Mouse (Mus musculus) hematopoietic stem cell, adult 5-6 weeks (primary cell): ENCODE data around the gene Disc1. TPM values are rescaled to one million over a fixed set of nuclear protein-coding genes. Genes with fewer than 3 reads are reported as not detected.

Experiments
- ATAC-seq, 2 experiments: fragments of 125-278 bp in 1 of 2; replicated peaks in 1 of 2; 2 replicates each; pipeline ENCODE4 v1.8.0; 2016 to 2017; ENCODE audit warnings: inconsistent platforms in 2 of 2, mild to moderate bottlenecking in 2 of 2, moderate number of reproducible peaks in 2 of 2, low read depth in 1 of 2, moderate TSS enrichment in 1 of 2; ENCODE audit not compliant: low FRiP score in 2 of 2, poor library complexity in 2 of 2, severe bottlenecking in 2 of 2, insufficient read depth in 1 of 2, low TSS enrichment in 1 of 2
- total RNA-seq: library from RNA; stranded (forward); fragments of 172-1452, 232-1000 nt; gene quantifications from 2 replicates; pipeline ENCODE4 v1.2.3, GENCODE M21; 2017

Gene Disc1
- total RNA-seq, 1 experiment from 2014 or later, result 4.4 TPM

- ATAC-seq, result no peak
Observed at GRCm38 (mm10) chr8:125258806-125259500, 205.0 kb downstream of the Disc1 start.

GRCm38 (mm10) chr8:125268181-125268705, 214.2 kb downstream of the Disc1 start:
- no peak for ATAC-seq

GRCm38 (mm10) chr8:125270292-125270691, 216.3 kb downstream of the Disc1 start:
- ATAC-seq, result no peak

GRCm38 (mm10) chr8:125271357-125271756, 217.4 kb downstream of the Disc1 start:
- no peak for ATAC-seq

GRCm38 (mm10) chr8:125272089-125272866, 218.3 kb downstream of the Disc1 start:
- ATAC-seq, result no peak

GRCm38 (mm10) chr8:125277071-125277682, 223.2 kb downstream of the Disc1 start:
- no peak for ATAC-seq

GRCm38 (mm10) chr8:125279156-125279555, 225.2 kb downstream of the Disc1 start:
- ATAC-seq, result no peak

GRCm38 (mm10) chr8:125279892-125280291, 225.9 kb downstream of the Disc1 start:
- no peak for ATAC-seq

- no peak for ATAC-seq
Observed at GRCm38 (mm10) chr8:125282531-125282930, 228.5 kb downstream of the Disc1 start.

- ATAC-seq, result no peak
Observed at GRCm38 (mm10) chr8:125283542-125283941, 229.5 kb downstream of the Disc1 start.

- no peak for ATAC-seq
Observed at GRCm38 (mm10) chr8:125284875-125285274, 230.9 kb downstream of the Disc1 start.

- no peak for ATAC-seq
Observed at GRCm38 (mm10) chr8:125285391-125285790, 231.4 kb downstream of the Disc1 start.

GRCm38 (mm10) chr8:125285966-125286681, 232.1 kb downstream of the Disc1 start:
- ATAC-seq, result no peak

- ATAC-seq, result no peak
Observed at GRCm38 (mm10) chr8:125287311-125287710, 233.3 kb downstream of the Disc1 start.

GRCm38 (mm10) chr8:125287841-125288341, 233.9 kb downstream of the Disc1 start:
- ATAC-seq, result no peak

- ATAC-seq, result no peak
Observed at GRCm38 (mm10) chr8:125291506-125291905, 237.5 kb downstream of the Disc1 start.

GRCm38 (mm10) chr8:125291932-125292717, 238.1 kb downstream of the Disc1 start:
- ATAC-seq, result no peak
